Mouse (Mus musculus): Measurements from ENCODE around the gene Cyp8b1. TPM values are rescaled to one million over a fixed set of nuclear protein-coding genes. Genes with fewer than 3 reads are reported as not detected.

The Cyp8b1 gene
- polyA plus RNA-seq, 1 experiment from 2014 or later, result not detected

- ATAC-seq (ENCODE audit: low FRiP score) (no peak), DNase-seq (ENCODE audit: low spot score) (no peak)
- H3K27ac ChIP-seq (ENCODE audit: low read depth, low read length), result no peak overlapping the region
- no peaks in the 10 kb centered on the region for H3K36me3 ChIP-seq (ENCODE audit: control insufficient read depth, insufficient read depth, low read length)
- no peaks in the 10 kb centered on the region; the same call in 1 of the 2 replicates for H3K27me3 ChIP-seq (ENCODE audit: control insufficient read depth, insufficient read depth, low read length)
- no peaks in the 10 kb centered on the region for H3K4me1 ChIP-seq (replicated peaks; ENCODE audit: control insufficient read depth, insufficient read depth, low read length)
- no peaks in the 10 kb centered on the region for H3K9me3 ChIP-seq (ENCODE audit: control insufficient read depth, low read length)
- H3K4me2 ChIP-seq (replicated peaks; ENCODE audit: low read depth, low read length), result no peak overlapping the region
- 92% methylated on average over 6 of the region's 6 CpGs for WGBS
- H3K9ac ChIP-seq (ENCODE audit: low read depth, low read length), result no peak overlapping the region
- H3K4me3 ChIP-seq (ENCODE audit: low read depth, low read length), result no peak overlapping the region
Observed at GRCm38 (mm10) chr9:121868236-121868635, 47.9 kb downstream of the Cyp8b1 start.

- no peaks in the 10 kb centered on the region; the same call in 1 of the 2 replicates for H3K27me3 ChIP-seq (ENCODE audit: control insufficient read depth, insufficient read depth, low read length)
- no peak overlapping the region for H3K4me2 ChIP-seq (replicated peaks; ENCODE audit: low read depth, low read length)
- H3K4me3 ChIP-seq (ENCODE audit: low read depth, low read length), result no peak overlapping the region
- H3K4me1 ChIP-seq (replicated peaks; ENCODE audit: control insufficient read depth, insufficient read depth, low read length), result no peaks in the 10 kb centered on the region
- H3K36me3 ChIP-seq (ENCODE audit: control insufficient read depth, insufficient read depth, low read length), result no peaks in the 10 kb centered on the region
- no peak overlapping the region for H3K9ac ChIP-seq (ENCODE audit: low read depth, low read length)
- H3K27ac ChIP-seq (ENCODE audit: low read depth, low read length), result no peak overlapping the region
- WGBS, result 94% methylated on average over 6 of the region's 6 CpGs
- DNase-seq (ENCODE audit: low spot score), result no peak
- ATAC-seq (ENCODE audit: low FRiP score), result no peak
- no peaks in the 10 kb centered on the region for H3K9me3 ChIP-seq (ENCODE audit: control insufficient read depth, low read length)
Observed at GRCm38 (mm10) chr9:121867632-121868031, 48.5 kb downstream of the Cyp8b1 start.

GRCm38 (mm10) chr9:121865425-121866008, 50.6 kb downstream of the Cyp8b1 start:
- Histone ChIP-seq H3K27ac (ENCODE audit: low read depth, low read length) (no peak overlapping the region), H3K4me3 (ENCODE audit: low read depth, low read length) (no peak overlapping the region), H3K27me3 (ENCODE audit: control insufficient read depth, insufficient read depth, low read length) (no peaks in the 10 kb centered on the region; the same call in 1 of the 2 replicates), H3K36me3 (ENCODE audit: control insufficient read depth, insufficient read depth, low read length) (no peaks in the 10 kb centered on the region), H3K9ac (ENCODE audit: low read depth, low read length) (no peak overlapping the region), H3K9me3 (ENCODE audit: control insufficient read depth, low read length) (no peaks in the 10 kb centered on the region), H3K4me2 (replicated peaks; ENCODE audit: low read depth, low read length) (no peak overlapping the region), H3K4me1 (replicated peaks; ENCODE audit: control insufficient read depth, insufficient read depth, low read length) (no peaks in the 10 kb centered on the region)
- DNase-seq (ENCODE audit: low spot score) (no peak), ATAC-seq (ENCODE audit: low FRiP score) (no peak)
- WGBS, result 36% methylated on average over 3 of the region's 3 CpGs

GRCm38 (mm10) chr9:121864837-121865236, 51.3 kb downstream of the Cyp8b1 start:
- Histone ChIP-seq H3K4me1 (replicated peaks; ENCODE audit: control insufficient read depth, insufficient read depth, low read length) (no peaks in the 10 kb centered on the region), H3K4me2 (replicated peaks; ENCODE audit: low read depth, low read length) (no peak overlapping the region), H3K36me3 (ENCODE audit: control insufficient read depth, insufficient read depth, low read length) (no peaks in the 10 kb centered on the region), H3K27ac (ENCODE audit: low read depth, low read length) (no peak overlapping the region), H3K4me3 (ENCODE audit: low read depth, low read length) (no peak overlapping the region), H3K9ac (ENCODE audit: low read depth, low read length) (no peak overlapping the region), H3K9me3 (ENCODE audit: control insufficient read depth, low read length) (no peaks in the 10 kb centered on the region), H3K27me3 (ENCODE audit: control insufficient read depth, insufficient read depth, low read length) (no peaks in the 10 kb centered on the region; the same call in 1 of the 2 replicates)
- ATAC-seq (ENCODE audit: low FRiP score) (no peak), DNase-seq (ENCODE audit: low spot score) (no peak)
- 75% methylated on average over 4 of the region's 4 CpGs for WGBS

Other genes with a start within 250 kb of the Cyp8b1 start
- 15.7 and 22.9 TPM in 2 replicates for gene Sec22c, start 210.8 kb downstream of the Cyp8b1 start, polyA plus RNA-seq (2014; fragmentation: Nextera tagmentation; extraction: Ambion mirVana)
- gene Ss18l2, start 206.0 kb downstream of the Cyp8b1 start, polyA plus RNA-seq (2014; fragmentation: Nextera tagmentation; extraction: Ambion mirVana), result 122 and 131 TPM in 2 replicates
- gene Nktr, start 197.1 kb downstream of the Cyp8b1 start, polyA plus RNA-seq (2014; fragmentation: Nextera tagmentation; extraction: Ambion mirVana), result 61.8 and 105 TPM in 2 replicates
- 6.0 and 7.2 TPM in 2 replicates for gene Zfp651, start 157.0 kb downstream of the Cyp8b1 start, polyA plus RNA-seq (2014; fragmentation: Nextera tagmentation; extraction: Ambion mirVana)
- 0.57 and 0.78 TPM in 2 replicates for gene Klhl40, start 138.7 kb downstream of the Cyp8b1 start, polyA plus RNA-seq (2014; fragmentation: Nextera tagmentation; extraction: Ambion mirVana)
- gene Hhatl, start 123.8 kb downstream of the Cyp8b1 start, polyA plus RNA-seq (2014; fragmentation: Nextera tagmentation; extraction: Ambion mirVana), result not detected in 2 replicates
- gene Ccdc13, start 76.8 kb downstream of the Cyp8b1 start, polyA plus RNA-seq (2014; fragmentation: Nextera tagmentation; extraction: Ambion mirVana), result 2.4 and 4.0 TPM in 2 replicates
- 149 and 158 TPM in 2 replicates for gene Higd1a, start 57.9 kb downstream of the Cyp8b1 start, polyA plus RNA-seq (2014; fragmentation: Nextera tagmentation; extraction: Ambion mirVana)
- 1.2 and 1.4 TPM in 2 replicates for gene Ackr2, start 17.9 kb downstream of the Cyp8b1 start, polyA plus RNA-seq (2014; fragmentation: Nextera tagmentation; extraction: Ambion mirVana)
- 0.29 and 0.46 TPM in 2 replicates for gene Fam198a, start 34.7 kb upstream of the Cyp8b1 start, polyA plus RNA-seq (2014; fragmentation: Nextera tagmentation; extraction: Ambion mirVana)
- 8.8 and 9.6 TPM in 2 replicates for gene Pomgnt2, start 80.8 kb upstream of the Cyp8b1 start, polyA plus RNA-seq (2014; fragmentation: Nextera tagmentation; extraction: Ambion mirVana)
- gene Snrk, start 201.0 kb upstream of the Cyp8b1 start, polyA plus RNA-seq (2014; fragmentation: Nextera tagmentation; extraction: Ambion mirVana), result 22.0 and 24.3 TPM in 2 replicates